Mouse (Mus musculus) stomach, postnatal 0 days (tissue): ENCODE data around the gene Slc16a2. TPM values are rescaled to one million over a fixed set of nuclear protein-coding genes. Genes with fewer than 3 reads are reported as not detected.

Experiments used
- ATAC-seq: fragments of 200-750 bp; cut with Nextera tagmentation; 2 replicates; pipeline ENCODE4 v1.8.0; 2017; ENCODE audit not compliant: low FRiP score, low TSS enrichment
- DNase-seq: peaks from one replicate; pipeline ENCODE4 v3.0.0-alpha.2; 2016; ENCODE audit warnings: low spot score
- H3K27ac ChIP-seq: fragments of 300-500 bp; sonication (generic); replicated peaks from 2 replicates; pipeline ENCODE4 v1.5.1; 2014; ENCODE audit warnings: mild to moderate bottlenecking, control low read depth
- H3K27me3 ChIP-seq: fragments of 300-500 bp; sonication (generic); 2 replicates; pipeline ENCODE4 v1.6.1; 2014; ENCODE audit warnings: low read length; ENCODE audit not compliant: control insufficient read depth, insufficient read depth
- H3K36me3 ChIP-seq: fragments of 300-500 bp; sonication (generic); 2 replicates; pipeline ENCODE4 v1.6.1; 2014; ENCODE audit warnings: low read length, mixed read lengths; ENCODE audit not compliant: control insufficient read depth, insufficient read depth
- H3K4me1 ChIP-seq: fragments of 300-500 bp; sonication (generic); replicated peaks from 2 replicates; pipeline ENCODE4 v1.6.1; 2014; ENCODE audit warnings: antibody characterized with exemption; ENCODE audit not compliant: control insufficient read depth, insufficient read depth
- H3K4me2 ChIP-seq: fragments of 300-500 bp; sonication (generic); replicated peaks from 2 replicates; pipeline ENCODE4 v1.6.1; 2014; ENCODE audit warnings: low read depth, mild to moderate bottlenecking, control low read depth, moderate library complexity
- H3K4me3 ChIP-seq: fragments of 300-500 bp; sonication (generic); 2 replicates; pipeline ENCODE4 v1.5.1; 2014; ENCODE audit warnings: low read depth, low read length, control low read depth
- H3K9ac ChIP-seq: fragments of 300-500 bp; sonication (generic); 2 replicates; pipeline ENCODE4 v1.6.1; 2014; ENCODE audit warnings: mild to moderate bottlenecking, low read length, control low read depth, mixed read lengths
- H3K9me3 ChIP-seq: fragments of 300-500 bp; sonication (generic); 2 replicates; pipeline ENCODE4 v1.6.1; 2016; ENCODE audit warnings: low read length; ENCODE audit not compliant: control insufficient read depth
- CTCF ChIP-seq: IDR thresholded peaks from 2 replicates; pipeline ENCODE4 v1.5.1; 2016; ENCODE audit warnings: antibody characterized with exemption, low read depth, mild to moderate bottlenecking, moderate library complexity
- EP300 ChIP-seq: optimal IDR thresholded peaks from 2 replicates; pipeline ENCODE3; 2016; ENCODE audit warnings: antibody characterized with exemption
- WGBS: fragments of 180-500 bp; shearing (Covaris S2); extraction: QIAGEN DNeasy Blood & Tissue Kit; methylation state at CpG from one replicate; pipeline ENCODE4 v1.1.7; 2014; 5-methylcytosine and 5-hydroxymethylcytosine counted together
- polyA plus RNA-seq: library from polyadenylated mRNA; unstranded; fragments of >200 nt; fragmentation: Nextera tagmentation; extraction: Ambion mirVana; gene quantifications from 2 replicates; pipeline ENCODE4 v1.2.1, GENCODE M21; 2015

Slc16a2 gene
- polyA plus RNA-seq, 1 experiment from 2014 or later: 5.5 TPM

DNA sequence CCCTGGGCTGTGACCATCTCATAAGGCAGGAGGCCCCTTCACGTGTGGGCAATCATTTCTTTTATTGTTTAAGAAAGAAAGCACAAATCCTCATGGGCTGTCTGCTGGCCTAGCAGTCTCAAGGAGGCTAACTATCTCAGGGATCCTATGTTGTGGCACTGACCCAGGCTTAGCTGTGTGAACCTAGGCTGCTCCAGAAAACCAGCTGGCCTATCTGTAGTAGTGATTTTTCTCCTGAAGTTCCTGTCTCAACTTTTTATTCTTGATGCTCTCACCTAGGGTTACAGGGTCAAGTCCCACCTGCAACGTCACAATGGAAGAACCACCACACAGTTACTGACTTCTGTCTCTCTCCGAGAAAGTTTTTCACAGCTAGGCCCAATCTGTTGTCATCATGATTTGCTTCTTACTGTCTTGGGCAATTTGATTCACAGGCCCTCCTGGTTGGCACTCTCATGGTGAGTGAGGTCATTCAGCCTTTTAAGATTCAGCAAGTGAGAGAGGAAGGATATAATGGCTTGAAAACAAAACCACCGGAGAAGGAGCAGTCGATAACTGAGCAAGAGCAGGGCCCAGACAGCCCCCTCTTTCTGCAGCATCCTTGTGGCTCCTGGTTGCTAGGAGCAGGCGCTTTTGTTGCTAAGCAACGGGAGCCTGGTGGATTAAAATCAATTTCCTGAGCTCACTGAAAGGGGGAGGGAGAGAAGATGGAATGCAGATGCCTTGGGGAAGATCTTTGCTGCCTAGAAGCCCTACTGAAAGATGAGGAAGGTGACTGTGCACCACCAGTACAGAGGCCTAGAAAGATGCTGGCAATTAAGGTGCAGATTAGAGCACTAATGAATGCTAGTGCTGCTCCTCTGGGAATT is 77.4 kb downstream of the Slc16a2 start:
- H3K27ac ChIP-seq: no peak overlapping the region
- DNase-seq (no peak), ATAC-seq (no peak)
- WGBS: 43% methylated on average over 7 of the region's 7 CpGs
- no peaks in the 10 kb centered on the region for H3K9me3 ChIP-seq
- no peaks in the 10 kb centered on the region for H3K36me3 ChIP-seq
- no peak overlapping the region for H3K9ac ChIP-seq
- no peaks in the 10 kb centered on the region for H3K27me3 ChIP-seq
- H3K4me3 ChIP-seq: no peak overlapping the region
- no peak overlapping the region for H3K4me2 ChIP-seq
- no peaks in the 10 kb centered on the region for H3K4me1 ChIP-seq
- TF ChIP-seq CTCF (no peak), EP300 (no peak)

DNA sequence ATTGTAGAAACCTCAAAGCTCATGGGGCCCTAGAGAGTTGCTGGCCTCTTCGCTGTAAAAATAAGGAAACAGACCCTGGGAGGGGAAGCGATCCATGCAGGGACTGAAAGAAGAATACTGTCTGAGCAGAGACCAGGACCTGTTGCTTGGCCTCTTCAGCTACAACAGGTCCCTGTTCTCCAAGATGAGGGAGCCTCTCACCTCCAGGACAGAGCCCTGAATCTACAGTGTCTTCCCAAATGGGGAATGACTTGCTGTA is 79.8 kb downstream of the Slc16a2 start:
- WGBS: 79% methylated on average over 2 of the region's 2 CpGs
- Histone ChIP-seq H3K9me3 (no peaks in the 10 kb centered on the region), H3K4me2 (no peak overlapping the region), H3K4me3 (no peak overlapping the region), H3K9ac (no peak overlapping the region), H3K27ac (no peak overlapping the region), H3K36me3 (no peaks in the 10 kb centered on the region), H3K4me1 (no peaks in the 10 kb centered on the region), H3K27me3 (no peaks in the 10 kb centered on the region)
- TF ChIP-seq CTCF (no peak), EP300 (no peak)
- ATAC-seq: no peak
- DNase-seq: no peak

DNA sequence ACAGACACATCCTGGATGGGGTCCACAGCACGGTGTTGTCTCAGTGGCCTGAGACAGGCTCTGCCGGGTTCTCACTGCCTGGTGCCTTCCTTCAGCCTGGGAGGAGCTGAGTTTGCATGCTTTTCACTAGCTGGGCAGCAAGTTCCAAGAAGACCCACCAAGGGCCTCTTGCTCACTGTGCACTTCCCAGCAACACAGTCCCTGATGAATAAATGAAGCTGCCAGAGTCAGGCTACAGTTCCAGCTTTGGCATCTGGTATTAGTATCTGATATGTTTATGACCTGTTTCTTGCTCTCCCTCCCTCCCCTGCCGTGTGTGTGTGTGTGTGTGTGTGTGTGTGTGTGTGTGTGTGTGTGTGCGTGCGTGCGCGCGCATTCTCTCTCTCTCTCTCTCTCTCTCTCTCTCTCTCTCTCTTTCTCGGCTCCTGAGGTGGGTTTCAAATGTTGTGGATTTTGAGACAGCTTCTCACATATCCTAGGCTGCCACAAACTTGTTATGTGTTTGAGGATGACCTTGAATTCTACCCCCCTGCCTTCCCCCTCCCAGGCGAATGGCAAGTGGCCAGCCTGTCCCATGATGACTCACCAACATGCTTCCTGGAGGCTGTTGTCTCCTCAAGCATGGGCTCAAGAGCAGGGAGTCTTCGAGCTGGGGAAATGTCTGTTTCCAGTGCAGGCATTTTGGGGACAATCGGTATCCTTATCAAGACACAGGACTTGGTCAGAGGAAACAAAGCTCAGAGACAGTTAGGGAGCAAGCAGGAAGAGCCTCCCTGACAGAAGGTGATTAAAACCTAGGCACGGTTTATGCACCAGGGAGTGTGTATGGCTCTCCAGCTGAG is 80.3 kb downstream of the Slc16a2 start:
- no peak overlapping the region for H3K4me3 ChIP-seq
- no peak overlapping the region for H3K27ac ChIP-seq
- H3K4me1 ChIP-seq: no peaks in the 10 kb centered on the region
- H3K27me3 ChIP-seq: no peaks in the 10 kb centered on the region
- no peaks in the 10 kb centered on the region for H3K9me3 ChIP-seq
- no peaks in the 10 kb centered on the region for H3K36me3 ChIP-seq
- no peak overlapping the region for H3K4me2 ChIP-seq
- H3K9ac ChIP-seq: no peak overlapping the region
- TF ChIP-seq CTCF: no peak
- no peak for TF ChIP-seq EP300
- 36% methylated on average over 6 of the region's 13 CpGs for WGBS
- no peak for ATAC-seq
- no peak for DNase-seq

DNA sequence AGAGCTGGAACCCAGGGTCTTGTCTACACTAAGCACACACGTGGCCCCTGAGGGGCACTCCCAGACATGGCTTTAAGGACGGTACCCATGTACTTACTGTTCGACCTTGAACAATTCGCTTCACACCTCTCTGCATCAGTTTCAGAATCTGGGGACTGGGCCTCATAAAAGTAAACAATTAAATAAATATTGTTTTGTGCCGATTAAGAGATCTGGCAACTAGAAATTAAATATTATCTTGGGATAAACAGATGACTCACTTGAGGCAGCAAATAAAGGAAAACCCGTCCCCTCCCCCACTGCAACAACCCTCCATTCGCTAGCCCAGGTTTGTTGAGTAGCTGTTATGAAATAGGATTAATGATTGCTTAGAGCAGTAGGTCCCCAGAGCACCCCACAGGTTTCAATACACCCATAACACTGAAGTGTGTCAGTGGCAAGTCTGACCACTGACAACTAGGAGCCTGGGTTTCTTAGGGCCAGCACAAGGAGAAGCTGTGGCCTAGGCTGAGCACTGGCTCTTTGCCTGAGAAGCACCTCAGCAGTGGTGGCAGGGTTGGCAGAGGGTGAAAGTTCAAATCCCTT is 87.7 kb downstream of the Slc16a2 start:
- TF ChIP-seq EP300: no peak
- TF ChIP-seq CTCF: no peak
- Histone ChIP-seq H3K27ac (no peak overlapping the region), H3K36me3 (no peaks in the 10 kb centered on the region), H3K27me3 (no peaks in the 10 kb centered on the region), H3K9ac (no peak overlapping the region), H3K4me3 (no peak overlapping the region), H3K4me1 (no peaks in the 10 kb centered on the region), H3K4me2 (no peak overlapping the region), H3K9me3 (no peaks in the 10 kb centered on the region)
- no peak for DNase-seq
- ATAC-seq: no peak
- WGBS: 61% methylated on average over 7 of the region's 7 CpGs

DNA sequence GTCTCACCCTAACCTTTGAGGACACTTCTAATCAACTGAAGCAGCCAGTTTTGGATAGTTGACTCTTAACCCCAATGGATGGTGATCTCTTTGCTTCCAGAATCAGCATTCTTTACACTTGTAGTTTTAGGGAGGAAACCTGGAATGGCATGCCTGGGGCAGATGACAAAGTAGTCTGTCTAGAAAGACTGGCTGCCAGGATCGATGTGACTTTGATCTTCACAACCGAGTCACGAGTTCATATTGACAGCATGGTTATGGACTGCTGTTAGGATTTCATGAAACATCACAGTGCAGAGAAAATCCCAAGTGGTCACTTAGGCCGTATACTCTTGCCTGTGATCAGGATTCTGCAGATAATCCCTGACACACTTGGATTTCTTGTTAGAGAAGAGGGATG is 88.7 kb downstream of the Slc16a2 start:
- DNase-seq: no peak
- ATAC-seq: no peak
- Histone ChIP-seq H3K4me2 (no peak overlapping the region), H3K9me3 (no peaks in the 10 kb centered on the region), H3K9ac (no peak overlapping the region), H3K36me3 (no peaks in the 10 kb centered on the region), H3K4me3 (no peak overlapping the region), H3K27me3 (no peaks in the 10 kb centered on the region), H3K4me1 (no peaks in the 10 kb centered on the region), H3K27ac (no peak overlapping the region)
- TF ChIP-seq EP300: no peak
- TF ChIP-seq CTCF: no peak
- WGBS: 70% methylated on average over 4 of the region's 4 CpGs
